Mouse (Mus musculus): Measurements from ENCODE around the gene Mrpl45. TPM values are rescaled to one million over a fixed set of nuclear protein-coding genes. Genes with fewer than 3 reads are reported as not detected.
"Not testable (repeated sequence)": the region's sequence is repeated elsewhere in the genome, so short reads cannot be mapped to it uniquely, and the experiment has no call there.

The Mrpl45 gene
- total RNA-seq, 2 experiments from 2014 or later = 33.7 to 39.6 TPM

DNA sequence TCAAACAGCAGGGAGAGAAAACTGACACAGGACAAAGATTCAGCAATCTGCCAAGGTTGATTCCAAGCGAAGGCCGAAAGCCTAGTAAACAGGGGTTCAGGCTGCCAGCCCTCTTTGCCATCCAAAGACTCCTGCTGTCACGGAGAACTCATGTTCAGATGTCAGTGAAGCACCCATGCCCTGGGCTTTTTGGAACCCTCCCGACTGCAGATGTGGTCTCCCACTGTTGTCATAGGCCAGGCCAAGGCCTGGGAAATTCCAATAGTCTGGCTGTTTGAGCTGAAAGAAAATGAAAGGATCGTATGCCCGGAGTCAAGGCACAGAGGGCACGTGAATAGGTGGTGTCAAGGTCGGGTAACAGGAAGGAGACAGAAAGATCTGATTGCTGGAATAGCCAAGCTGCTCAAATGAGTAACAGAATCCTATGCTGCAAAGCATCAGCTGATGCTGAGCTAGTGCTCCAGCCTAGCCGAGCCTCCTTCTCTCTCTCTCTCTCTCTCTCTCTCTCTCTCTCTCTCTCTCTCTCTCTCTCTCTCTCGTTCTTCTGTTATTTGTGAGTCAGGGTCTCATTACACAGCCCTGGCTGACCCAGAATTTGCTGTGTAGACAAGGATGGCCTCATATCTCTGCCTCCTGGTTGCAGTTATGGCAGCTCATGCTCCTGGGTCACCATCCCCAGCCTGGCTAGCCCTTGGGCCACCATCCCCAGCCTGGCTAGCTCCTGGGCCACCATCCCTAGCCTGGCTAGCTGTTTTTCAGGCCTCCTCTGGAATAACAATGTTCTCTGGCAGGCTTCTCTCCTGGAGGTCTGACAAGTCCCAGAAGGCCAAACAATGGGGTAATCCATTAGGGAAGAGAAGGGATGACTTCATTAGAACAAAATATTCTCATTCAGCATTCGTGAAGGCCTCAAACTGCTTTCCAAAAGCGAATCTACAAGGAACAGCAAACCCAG, 26.0 kb upstream of the Mrpl45 start:
- no peak for DNase-seq (ENCODE audit: low spot score in 2 of 2)

DNA sequence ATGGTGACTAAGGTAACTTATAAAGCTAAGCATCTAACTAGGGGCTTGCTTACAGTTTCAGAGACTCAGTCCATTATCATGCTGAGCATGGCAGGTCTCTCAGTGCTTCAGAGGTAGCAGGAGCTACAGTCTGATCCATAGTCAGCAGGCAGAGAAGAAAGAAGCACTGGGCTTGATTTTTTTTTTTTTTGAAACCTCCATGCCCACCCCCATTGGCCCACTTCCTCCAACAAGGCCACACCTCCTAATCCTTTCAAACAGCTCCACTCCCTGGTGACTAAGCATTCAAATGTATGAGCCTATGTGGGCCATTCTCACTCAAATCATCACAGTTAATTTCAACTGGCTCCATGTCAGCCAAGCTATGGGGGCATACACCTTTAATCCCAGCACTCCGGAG, 22.8 kb upstream of the Mrpl45 start:
- DNase-seq (ENCODE audit: low spot score in 2 of 2) = no peak

- DNase-seq (ENCODE audit: low spot score in 2 of 2) = no peak
Observed at GRCm38 (mm10) chr11:97296542-97296941, 19.0 kb upstream of the Mrpl45 start.

- DNase-seq (ENCODE audit: low spot score in 2 of 2) = no peak
Observed at GRCm38 (mm10) chr11:97299939-97300338, 15.6 kb upstream of the Mrpl45 start.

DNA sequence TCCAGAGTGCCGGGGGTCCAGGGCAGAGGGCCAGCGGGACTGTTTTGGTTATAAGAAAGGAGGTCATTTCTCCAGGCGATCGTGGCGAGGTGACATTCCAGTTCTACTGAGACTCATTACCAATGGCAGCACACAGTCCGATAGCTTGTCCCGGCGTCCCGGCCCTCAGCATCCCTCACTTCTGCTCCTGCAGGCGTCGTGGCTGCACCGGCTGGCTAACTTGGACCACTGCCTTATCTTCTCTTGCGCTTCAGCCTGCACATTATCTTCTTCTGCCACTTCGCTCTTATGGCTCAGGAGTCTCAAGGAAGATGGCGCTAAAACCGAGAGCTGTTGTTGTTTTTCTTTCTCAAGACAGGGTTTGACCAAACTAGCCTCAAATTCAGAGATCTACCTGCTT, 14.1 kb upstream of the Mrpl45 start:
- no peak for DNase-seq (ENCODE audit: low spot score in 2 of 2)

DNA sequence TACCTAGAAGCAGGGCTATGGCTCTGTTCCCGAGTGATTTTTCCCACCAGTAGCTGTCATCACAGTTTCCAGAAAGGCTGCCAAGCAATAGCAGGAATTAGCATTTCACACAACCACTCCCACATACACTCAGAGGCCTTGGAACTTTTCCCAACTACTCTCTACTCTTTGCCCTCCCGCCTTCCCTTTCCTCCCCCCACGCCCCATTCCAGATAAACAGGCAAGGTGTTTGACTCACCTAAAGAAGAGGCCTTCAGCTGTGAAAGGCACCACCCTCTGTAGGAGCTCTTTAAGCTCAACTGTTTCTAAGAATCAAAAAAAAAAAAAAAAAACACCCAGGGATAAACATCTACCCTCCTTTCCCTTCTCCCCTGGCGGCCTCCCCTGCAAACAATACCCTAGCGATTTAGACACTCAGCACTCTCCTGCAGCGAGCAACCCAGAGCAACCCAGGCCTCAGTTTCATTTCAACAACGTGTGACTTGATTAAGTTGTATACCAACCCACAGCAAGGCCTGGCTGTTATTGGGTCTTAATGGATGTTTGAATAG, 13.2 kb upstream of the Mrpl45 start:
- no peak for DNase-seq (ENCODE audit: low spot score in 2 of 2)

DNA sequence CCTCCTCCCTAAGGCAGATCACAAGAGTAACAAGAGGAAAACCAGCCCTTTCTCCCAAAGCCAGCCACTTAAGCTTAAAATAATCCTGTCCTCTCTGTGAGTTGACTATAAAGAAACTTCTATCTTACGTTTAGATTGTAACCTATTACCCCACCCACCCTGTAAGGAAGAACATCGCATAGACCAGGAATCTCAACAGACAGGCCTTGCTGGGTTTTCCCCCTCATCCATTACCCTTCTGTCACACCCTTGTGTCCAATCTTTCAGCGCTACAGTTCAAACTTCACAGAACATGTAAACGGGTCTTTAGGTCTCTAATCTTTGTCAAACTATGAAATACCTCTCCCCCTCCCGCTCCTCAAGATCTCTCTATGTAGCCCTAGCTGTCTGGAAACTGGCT, 10.9 kb upstream of the Mrpl45 start:
- no peak for DNase-seq (ENCODE audit: low spot score in 2 of 2)

DNA sequence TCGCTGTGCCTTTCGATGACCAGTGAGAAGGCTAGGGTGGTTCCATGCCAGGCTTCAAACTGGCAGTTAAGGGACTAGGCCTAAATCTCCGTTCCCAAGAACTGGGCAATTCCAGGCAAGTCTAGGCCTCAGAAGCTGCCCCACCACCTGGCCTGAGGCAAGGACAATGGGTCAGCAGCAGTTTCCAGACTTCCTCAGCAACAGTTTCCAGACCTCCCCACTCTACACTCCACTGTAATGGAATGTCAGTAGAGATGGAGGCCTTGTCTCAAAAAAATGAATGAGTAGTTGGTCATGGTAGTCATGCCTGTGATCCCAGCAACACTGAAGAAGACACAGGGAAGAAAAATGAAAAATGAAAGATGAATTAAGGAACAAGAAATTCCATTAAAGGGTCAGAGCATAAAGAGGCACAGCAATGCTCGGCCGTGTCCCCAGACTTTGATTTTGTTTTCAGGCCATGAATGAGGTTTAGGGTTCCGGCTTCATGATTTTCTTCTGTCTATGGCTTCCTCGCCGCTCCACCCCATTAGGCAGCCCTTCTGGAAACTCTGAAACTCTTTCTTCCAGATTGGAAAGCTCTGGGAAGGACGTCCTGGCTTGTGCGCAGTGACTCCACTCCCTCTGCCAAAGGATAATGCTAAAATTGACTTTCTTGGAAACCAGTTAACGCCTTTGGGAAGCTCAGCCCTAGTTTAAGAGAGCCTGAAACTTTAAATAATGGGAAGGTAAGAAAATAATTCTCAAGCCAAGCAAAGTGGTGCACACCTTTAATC, 8.0 kb upstream of the Mrpl45 start:
- no peak for DNase-seq (ENCODE audit: low spot score in 2 of 2)

DNA sequence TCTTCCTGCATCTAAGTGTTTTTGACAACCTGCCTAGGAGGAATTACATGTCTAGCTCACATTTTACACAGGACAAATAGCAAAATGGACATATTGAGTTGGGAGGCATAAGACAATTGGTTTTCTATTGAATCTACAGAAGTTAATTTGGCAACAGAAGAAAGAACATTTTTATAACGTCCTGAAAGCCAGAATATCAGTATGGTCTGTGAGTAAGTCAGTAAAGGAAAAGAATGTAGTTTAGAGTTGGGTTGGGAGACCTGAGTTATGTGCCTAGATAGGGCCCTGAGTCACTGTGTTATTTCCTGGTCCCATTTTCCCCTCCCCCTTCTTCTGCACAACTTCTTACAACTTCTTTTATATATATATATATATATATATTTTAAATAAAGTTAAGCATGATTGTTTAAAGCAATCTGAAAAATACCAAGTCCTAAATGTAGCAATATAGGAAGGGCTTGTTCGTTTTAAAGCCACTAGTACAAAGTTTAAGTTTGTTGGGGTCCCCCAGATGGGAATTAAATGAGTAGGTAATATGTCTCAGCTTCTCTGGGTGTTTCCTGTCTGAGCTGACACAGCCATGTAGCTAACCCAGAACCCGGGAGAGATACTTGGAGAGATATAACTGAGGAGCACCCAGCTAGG, 6.6 kb upstream of the Mrpl45 start:
- no peak for DNase-seq (ENCODE audit: low spot score in 2 of 2)

- DNase-seq (ENCODE audit: low spot score in 2 of 2) = peak; percentile 43 to 61
Observed at GRCm38 (mm10) chr11:97309451-97309836, 6.1 kb upstream of the Mrpl45 start.

- DNase-seq (ENCODE audit: low spot score in 2 of 2) = peak in 1 of 2 experiments; percentile 37
Observed at GRCm38 (mm10) chr11:97309911-97310571, 5.5 kb upstream of the Mrpl45 start.

DNA sequence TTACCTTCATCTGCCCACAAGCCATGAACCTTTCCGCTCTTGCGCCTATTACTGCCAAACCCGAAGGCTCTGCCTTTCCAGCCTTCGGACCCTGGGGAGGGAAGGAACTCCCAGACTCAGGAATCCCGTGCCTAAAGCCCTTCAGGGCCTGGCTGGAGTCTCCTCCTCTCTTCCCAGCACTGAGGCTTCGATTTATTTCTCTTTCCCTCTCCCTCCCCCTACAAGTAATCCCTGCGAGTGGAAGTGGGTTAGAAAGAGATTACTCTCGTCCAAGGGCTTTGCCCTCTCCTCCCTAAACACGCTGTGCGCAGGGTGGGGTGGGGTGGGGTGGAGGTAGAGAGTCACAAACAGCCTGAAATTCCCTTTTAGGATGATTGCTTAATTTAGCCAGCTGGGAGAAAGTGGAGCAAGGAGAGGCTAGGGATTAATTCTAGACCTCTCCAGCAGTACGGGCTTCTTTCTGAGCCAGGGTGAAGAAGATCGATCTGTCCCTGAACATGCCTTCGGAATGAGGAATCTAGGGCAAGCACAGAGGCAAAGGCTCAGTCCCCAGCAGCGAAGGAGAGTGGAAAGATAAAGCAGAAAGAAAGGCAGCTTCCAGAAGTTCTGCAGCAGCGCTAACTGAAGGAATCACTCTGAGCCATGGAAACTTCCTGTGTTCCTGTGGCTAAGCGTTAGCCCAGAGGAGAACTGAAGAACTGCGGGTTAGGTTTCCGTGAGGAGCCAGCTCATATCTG, 4.5 kb upstream of the Mrpl45 start:
- no peak for DNase-seq (ENCODE audit: low spot score in 2 of 2)

DNA sequence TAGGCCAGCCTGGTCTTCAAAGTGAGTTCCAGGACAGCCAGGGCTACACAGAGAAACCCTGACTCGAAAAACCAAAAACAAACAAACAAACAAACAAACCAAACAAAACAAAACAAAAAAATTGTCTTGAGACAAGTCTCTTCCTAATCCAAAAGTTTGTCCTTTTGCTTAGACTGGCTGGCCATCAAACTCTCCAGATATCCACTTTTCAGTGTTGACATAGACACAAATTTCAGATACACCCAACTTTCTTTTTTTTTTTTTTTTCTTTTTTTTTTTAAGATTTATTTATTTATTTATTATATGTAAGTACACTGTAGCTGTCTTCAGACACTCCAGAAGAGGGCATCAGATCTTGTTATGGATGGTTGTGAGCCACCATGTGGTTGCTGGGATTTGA, 2.6 kb upstream of the Mrpl45 start:
- DNase-seq (ENCODE audit: low spot score in 2 of 2) = not testable (repeated sequence)

- DNase-seq (ENCODE audit: low spot score in 2 of 2) = no peak
Observed at GRCm38 (mm10) chr11:97314110-97314509, 1.4 kb upstream of the Mrpl45 start.

DNA sequence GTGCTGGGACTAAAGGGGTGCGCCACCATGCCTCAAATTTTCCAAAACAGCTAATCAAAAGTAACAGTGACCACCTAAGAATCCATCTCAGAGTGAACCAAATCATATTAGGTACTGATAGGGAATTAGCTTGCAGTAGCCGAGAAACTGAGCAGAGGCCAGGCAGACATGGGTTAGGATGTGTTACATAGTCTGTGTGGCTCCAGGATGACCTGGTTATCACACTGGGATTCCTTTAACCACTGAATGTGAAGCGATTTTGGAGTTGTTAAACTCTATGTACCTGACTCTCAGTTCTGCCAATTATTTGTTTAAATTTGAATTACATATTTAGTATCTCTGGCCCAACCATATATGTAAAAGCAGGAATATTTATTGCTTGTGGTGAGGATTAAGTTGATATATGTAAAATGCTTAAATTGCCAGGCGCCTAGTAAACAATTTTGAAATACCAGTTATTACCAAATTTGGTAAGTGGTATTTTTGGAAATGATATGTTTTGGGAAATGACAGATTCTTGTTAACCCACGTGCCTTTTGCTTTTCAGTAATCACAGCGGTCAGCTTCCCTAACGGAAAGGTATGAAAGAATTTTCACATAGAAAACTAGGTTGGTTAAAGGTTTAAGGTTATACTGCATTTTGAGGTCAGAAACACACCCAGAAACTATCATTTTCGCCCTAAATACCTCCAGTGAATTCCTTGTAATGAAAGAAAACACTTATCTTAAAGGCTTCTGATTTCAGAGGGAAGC, 589 bp upstream of the Mrpl45 start:
- DNase-seq (ENCODE audit: low spot score in 2 of 2) = no peak

DNA sequence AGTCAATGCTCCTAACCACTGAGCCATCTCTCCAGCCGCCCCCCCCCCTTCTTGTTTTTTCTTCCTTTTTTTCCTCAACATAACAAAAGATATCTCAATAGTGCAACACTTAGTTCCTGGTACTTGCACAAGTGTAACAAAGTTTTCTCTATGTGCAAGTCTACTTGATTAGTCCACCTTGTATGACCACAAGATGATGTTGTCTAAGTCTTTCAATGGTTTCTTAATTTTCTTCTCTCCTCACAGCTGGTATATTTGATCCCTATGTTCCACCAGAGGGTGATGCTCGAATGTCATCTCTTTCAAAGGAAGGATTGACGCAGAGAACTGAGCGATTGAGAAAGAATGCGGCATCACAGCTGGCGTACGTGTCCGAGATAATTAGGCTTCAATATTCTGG, 5.7 kb downstream of the Mrpl45 start:
- no peak for DNase-seq (ENCODE audit: low spot score in 2 of 2)

DNA sequence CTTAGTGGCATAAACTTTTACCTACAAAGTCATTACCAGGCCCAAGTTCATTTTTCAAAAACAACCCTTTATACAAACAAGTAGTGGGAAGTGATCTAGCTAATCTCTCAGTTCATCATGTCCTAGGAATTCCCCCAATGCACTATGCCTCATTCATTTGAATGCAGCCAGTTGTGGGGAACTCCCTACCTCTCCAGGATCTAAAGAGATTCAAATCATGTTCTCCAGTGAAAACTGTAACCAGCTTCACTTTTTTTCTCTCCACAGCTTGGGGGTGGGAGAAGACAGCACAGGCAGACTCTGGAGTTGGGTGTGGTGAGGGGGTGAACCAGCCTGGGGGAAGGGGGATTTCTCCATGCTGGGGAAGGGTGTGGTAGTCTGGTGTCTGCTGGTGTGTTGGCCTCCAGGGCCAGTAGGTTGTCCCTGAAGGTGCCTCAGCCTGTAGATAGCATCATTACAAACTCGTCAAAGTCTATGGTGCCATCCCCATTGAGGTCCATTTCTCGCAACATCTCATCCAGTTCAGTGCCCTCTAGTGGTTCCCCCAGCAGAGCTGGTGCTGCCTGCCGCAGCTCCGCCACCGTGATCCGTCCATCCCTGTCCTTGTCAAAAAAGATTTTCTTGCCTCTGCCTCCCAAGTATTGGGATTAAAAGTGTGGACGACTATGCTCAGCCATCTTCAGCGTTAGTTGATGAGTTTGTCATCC, 6.5 kb downstream of the Mrpl45 start:
- not testable (repeated sequence) for DNase-seq (ENCODE audit: low spot score in 2 of 2)

GRCm38 (mm10) chr11:97325224-97325623, 9.7 kb downstream of the Mrpl45 start:
- no peak for DNase-seq (ENCODE audit: low spot score in 2 of 2)

DNA sequence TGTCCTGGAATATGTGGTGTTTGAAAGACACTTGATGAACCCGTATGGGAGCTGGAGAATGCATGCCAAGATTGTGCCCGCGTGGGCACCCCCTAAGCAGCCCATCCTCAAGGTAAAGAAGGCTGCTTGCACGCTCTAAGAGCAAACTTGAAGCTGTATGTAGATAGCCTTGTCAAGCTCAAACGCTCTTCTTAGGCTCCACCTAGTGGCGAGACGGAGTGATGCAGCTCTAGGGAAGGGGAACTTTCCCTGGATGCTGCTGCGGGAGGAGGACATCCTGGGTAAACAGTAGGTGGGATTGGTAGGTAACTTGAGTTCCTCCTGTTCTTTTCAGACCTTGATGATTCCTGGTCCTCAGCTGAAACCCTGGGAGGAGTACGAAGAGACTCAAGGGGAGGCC, 12.6 kb downstream of the Mrpl45 start:
- no peak for DNase-seq (ENCODE audit: low spot score in 2 of 2)
